Mouse (Mus musculus) embryo, embryonic 11 days (tissue): ENCODE measurements around the gene Drc7.

Source experiments
- DNase-seq: peaks from one replicate; pipeline ENCODE4 v3.0.0-alpha.2; 2015

The Drc7 gene

DNA sequence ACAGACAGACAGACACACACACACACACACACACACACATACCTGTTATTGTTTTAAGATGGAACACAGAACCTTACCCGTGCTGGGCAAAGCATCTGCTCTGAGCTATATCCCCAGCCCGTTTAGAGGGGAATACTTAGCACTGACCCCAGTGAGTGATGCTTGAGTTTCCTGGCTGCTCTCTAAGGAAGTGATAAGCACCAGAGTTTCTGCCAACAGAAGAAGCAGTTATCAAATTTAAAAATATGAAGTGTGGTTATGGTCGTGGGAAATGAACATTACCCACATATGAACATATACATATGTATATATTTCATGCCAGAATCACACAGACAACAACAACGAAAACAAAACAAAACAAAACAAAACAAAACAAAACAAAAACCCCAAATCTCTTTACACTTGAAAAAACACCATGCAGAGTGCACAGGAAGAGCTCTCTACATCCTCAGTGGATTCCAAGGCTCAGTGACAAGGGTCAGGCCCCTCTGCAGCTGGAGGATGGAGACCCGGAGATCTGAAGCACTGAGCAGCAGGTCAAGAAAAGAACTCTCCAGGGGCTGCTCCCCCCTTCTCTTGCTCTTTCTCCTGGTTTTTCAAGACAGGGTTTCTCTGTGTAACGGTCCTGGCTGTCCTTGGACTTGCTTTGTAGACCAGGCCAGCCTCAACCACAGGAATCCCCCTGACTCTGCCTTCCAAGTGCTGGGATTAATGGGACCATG, 5.1 kb downstream of the Drc7 start:
- no peak for DNase-seq

DNA sequence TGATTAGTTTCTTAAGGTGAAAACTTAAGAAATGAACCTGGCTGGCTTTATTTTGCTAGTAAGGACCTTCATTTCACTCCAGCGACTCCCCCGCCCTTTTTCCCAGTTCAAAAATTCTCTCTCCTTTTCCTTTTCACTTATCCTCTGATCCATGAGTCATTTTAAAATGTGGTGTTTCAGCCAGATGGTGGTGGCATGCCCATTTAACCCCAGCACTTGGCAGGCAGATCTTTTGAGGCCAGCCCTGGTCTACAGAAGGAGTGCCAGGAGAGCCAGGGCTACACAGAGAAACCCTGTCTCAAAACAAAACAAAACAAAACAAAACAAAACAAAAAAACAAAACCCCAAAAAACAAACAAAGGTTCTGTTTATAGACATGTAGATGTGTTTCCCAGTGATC, 9.6 kb downstream of the Drc7 start:
- no peak for DNase-seq

DNA sequence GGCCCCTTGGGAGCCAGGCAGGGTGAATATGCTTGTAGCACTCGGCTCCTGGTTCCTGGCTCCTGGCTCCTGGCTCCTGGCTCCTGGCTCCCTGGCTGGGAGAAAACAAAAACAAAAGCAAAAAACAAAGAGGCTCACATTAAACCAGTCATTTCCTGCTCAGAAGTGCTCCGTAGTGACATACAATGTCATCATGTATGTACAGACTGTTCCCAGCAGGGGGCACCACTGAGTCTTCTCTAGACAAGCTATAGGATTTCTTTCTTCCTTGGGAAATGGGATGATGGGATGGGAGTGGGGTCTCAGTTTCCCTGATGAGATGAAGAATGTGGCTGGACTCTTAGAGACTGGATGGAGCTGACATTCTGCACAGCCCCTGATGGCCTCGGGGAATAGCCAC, 12.7 kb downstream of the Drc7 start:
- DNase-seq: peak; percentile 78

DNA sequence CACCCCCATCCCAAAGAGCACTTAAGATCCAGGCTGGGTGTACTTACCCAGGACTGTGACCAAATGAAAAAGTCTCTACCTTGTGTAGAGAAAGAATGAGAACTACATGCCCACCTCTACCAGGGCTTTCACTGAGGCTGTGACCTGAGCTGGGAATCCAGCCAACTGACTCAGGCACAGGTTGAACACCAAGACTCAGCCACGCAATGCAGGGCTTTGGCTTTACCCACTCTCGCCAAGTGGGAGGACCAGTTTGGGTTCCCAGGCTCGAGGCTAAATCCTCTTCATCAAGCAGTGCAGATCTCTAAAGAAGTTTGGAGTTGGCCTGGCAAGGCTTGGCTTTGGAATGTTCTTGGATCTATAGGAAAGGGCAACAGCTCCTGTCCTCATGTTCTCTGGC, 20.6 kb downstream of the Drc7 start:
- no peak for DNase-seq

DNA sequence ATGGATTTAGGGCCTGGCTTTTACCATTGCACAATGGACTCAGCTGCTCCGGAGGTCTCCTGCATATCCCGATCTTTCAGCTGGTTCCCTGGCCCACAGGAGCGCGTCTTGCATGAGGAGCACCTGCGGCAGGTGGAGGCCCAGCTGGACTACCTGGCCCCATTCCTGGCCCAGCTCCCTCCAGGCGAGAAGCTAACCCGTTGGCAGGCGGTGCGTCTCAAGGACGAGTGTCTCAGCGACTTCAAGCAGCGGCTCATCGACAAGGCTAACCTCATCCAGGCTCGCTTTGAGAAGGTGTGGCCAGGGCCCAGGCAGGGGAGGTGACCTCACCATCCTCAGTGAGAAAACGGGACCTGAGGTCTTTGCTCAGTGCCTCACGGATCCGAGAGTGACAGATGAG, 21.2 kb downstream of the Drc7 start:
- no peak for DNase-seq

DNA sequence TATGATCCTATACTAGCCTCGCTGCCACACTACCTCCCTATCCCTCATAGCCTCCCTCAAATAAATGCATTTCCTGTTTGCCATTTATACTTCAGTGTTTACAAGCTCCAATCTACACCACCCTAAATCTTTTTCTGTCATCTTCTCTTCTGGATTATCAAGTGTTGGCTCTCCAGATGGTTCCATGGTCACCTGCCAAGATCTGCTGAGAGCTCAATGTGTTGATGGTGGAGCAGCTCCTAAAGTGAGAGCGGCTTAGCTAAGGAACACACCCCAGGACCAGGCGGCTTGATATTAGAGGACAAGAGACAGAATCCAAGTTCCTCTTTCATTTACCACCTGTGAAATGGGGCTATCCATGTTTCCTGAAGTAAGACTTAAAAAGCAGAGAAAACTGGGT, 23.2 kb downstream of the Drc7 start:
- no peak for DNase-seq

DNA sequence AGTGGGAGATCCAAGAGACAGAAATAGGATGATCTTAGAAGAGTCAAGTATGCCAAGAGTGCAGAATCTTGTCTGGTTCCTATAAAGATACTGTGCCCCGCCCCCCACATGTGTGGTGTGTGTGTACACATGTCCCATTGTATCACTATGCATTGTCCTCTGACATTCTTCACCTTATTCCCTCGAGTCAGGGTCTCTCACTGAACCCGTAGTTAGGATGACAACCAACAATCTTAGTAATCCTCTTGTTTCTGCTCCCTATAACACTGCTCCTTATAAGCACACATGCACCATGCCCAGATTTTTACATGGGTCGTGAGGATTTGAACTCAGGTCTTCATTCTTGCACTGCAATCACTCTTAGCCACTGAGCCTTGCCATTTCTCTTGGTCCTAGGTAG, 24.4 kb downstream of the Drc7 start:
- no peak for DNase-seq

DNA sequence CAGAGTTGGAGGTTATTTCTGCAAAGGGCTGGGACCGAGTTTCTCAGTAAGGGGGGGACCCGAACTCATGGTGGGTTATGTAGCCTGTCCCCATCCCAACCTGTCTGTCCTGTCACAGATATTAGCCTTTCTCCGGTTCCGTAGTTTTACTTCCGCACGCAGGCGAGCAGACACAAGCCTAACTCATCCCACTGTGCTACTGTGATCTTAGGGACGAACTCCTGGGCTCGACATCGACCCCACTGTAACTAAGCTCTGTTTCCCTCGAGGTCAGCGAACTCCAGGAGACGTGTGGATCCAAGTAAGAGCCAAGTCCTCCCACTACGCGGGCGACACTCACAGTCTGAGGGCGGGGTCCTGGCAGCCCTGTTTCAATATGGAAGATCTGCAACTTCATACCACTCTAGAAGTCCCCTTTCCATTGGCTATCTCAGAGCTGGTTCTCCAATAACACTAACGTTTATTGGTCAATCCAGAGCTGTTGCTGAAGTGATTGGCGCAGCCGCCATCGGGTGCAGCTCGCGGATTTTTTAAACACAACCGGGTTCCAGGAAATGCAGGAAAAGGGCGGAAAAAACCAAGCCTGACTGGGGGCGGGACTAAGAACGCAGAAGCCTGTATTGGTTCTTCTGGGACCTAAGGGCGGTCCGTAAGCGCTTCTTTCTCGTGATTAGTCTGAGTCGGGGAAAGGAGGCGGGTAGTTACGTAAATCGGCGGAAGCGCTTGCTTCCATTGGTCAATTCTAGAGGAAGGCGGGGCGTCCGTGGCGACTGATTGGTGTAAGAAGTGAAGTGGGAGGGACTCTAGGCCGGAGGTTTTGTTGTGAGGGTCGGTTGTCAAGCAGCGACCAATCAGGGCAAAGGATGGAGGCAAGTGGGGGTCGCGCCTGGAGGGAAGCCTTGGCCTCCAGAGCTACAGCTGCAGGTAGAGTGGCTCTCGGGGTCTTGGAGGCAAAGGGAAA, 25.8 kb downstream of the Drc7 start, which contains the start of gene Katnb1:
TSS of gene Katnb1 (plus strand) at position 806 of the 961 bp plus-strand sequence.
- DNase-seq: peak; percentile 99

DNA sequence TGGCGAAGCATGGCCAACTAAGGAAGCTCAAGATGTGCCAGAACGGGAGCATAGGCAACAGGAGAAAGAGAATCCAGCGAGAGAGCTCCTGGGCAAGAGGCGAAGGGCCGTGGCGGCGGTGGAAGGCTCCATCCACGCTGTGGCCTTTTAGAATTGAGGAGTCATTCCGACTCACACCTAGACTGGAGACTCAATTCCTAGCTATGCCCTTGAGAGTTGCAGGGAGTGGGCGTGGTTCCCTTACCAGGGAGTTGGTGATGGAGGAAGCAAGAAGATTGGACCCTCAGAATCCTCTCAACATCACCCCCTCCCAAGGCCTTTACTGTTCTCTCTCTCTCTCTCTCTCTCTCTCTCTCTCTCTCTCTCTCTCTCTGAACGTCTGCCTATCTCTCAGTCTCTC, 26.7 kb downstream of the Drc7 start:
- DNase-seq: peak; percentile 17

DNA sequence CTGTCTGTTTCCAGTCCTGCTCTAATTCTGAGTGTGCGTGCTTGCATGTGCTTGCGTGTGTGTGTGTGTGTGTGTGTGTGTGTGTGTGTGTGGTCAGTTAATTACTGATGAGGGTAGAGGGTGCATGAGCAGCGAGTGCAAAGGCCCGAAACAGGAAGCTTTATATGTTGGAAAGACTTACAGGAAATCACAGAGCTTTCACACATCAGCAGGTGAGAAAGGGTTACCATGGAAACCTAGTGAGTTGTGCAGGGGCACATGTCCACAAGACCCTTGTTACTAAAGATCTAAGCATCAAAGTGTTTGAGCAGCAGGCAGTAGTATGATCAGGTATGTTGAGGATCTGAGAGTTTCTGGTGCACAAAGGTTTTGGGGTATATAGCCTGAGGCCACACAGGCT, 29.4 kb downstream of the Drc7 start:
- no peak for DNase-seq

DNA sequence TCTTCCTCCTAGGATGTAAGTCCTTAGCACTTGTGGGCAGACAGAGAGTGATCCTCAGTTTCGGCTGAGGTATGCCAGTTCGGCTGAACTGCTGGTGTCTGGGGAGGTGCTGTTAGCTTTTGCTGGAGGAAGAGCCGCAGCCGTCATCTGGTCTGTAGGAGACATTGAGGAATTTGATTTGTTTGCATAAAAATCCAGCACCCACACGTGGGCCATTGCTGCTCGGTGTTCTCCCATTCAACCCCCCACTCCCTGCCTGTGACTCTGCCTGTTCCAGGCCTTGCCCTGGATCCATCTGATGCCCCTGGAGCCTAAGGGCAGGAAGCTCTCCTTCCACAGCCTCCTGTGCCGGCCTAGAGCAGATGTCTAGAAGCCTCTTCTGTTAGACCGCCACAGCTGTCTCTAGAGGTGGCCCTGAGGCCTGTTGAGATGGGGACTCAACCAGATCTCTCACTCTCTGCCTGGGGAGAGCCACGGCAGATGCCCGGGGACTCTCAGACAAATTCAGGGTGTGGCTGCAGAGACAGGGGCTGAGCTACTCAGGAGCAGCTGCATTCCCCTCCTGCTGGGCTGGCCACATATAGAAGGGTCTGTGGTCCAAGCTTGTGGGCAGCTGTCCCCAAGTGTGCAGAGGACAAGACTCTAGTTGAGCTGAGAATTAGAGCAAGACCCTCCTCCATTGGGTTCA, 30.0 kb downstream of the Drc7 start:
- no peak for DNase-seq

DNA sequence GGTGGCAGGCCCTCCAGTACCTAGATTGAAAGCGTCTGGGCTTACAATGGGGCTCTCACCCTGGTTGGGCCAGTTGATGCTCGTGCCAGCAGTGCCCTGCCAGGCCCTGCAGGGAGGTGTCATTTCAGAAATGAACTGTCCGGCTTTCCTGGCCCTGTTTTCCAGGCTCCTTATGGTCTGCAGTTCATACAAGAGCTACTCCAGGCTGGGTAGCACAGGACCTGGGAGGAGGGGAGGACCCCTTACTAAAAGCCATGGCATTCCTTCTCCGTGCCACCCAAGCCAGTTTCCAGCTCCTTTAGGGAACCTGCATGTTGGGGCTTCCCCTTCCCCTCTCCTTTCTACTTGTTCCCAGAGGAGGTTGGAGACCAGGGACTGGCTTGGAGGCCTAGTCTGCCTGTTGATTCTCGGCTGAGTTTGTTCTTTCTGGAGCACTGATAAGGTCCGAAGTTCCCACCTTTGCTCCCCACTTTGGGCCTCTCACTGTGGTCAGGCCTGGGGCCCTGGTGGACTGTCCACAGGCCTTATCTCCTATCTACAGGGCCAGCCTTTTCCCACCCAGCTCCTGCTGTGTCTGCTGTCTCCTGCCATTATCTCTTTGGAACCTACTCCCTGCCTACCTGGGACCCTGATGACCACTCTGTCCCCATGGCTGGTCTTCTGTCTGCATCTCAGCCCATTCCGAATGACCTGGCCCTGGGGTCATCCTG, 30.7 kb downstream of the Drc7 start:
- no peak for DNase-seq

DNA sequence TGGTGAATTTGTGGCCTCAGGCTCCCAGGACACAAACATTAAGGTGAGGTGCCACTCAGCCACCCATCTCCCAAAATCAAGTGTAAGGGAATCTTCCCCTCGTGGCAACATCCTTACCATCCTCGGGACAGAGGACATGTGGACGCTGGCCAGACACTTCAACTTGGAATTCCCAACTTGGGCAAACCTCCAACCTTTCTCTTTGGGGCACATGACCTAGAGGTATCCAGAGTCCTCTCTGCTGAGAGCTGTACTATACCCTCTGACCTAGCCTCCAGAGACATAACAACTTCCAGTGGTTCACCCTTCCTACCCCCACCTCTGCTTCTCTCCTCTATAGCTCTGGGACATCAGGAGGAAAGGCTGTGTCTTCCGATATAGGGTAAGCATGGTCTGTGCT, 38.7 kb downstream of the Drc7 start:
- no peak for DNase-seq

DNA sequence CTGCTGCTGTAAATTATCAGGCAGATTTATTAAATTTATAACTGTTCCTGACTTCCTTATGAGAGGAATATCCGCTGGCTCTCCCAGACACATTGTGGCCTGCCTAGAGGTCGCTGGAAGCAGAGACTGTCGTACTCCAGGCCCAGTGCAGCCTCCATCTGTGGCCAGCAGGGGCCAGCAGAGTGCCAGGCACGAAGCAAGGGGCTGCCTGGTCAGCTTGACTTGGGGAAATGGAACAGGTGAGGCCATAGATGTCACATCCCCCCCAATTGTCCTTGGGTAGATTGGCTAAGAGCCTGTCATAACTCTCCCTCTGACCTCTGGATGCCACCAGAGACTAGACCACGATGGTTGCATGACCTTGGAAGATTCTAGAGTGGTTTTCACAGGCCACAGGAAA, 44.1 kb downstream of the Drc7 start:
- peak; percentile 76 for DNase-seq

DNA sequence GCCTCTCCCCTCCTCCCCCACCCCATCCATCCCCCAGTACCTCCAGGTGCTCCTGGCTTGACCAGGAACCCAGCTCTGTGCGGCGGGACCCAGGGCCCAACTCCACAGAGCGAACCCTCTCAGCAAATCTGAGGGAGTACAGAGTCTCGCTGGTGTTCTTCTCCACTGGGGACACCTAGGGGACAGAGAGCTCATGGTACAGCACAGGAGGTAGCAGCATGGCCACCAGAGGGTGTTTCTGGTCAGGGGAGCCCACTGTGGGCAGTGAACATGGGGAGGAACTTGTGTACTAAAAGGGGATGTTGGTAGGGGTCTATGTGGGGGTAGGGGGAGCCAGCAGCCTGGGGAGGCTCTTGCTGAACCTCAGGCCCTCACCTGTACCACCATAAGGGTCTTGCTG, 47.1 kb downstream of the Drc7 start:
- DNase-seq: peak; percentile 9

DNA sequence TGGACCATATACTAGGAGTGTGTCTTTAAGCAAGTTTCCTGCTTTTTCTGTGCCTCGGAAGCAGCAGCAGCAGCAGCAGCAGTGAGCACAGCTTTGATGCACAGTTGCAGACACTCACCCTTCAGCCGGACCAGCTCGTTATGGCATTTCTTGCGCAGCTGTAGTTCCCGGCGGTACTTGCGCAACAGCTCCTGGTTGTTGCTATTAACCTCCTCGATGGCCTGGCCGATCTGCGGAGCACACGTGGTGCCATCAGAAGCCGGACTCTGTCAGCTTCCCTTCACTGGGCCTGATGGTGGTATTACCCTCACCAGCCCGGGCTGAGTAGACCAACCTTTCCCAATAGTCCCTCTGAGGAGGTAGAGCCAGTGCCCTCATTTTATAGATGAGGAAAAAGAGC, 52.4 kb downstream of the Drc7 start:
- no peak for DNase-seq

DNA sequence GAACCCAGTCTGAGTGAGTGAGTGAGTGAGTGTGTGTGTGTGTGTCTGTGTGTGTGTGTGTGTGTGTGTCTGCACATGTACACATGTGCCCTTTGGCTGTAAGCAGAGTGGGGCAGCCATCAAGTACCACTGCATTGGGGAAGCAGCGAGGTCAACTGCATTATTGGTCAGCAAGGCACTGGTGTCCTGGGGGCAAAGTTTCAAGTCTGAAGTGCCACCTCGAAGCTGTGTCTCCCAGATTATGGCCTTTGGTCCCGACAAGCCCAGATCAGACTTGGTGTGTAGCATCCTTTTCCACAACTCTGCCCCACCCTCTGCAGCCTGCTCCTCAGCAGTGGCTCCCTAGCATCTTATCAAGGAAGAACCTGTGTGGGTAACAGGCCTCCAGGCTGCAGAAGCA, 57.7 kb downstream of the Drc7 start:
- DNase-seq: no peak

DNA sequence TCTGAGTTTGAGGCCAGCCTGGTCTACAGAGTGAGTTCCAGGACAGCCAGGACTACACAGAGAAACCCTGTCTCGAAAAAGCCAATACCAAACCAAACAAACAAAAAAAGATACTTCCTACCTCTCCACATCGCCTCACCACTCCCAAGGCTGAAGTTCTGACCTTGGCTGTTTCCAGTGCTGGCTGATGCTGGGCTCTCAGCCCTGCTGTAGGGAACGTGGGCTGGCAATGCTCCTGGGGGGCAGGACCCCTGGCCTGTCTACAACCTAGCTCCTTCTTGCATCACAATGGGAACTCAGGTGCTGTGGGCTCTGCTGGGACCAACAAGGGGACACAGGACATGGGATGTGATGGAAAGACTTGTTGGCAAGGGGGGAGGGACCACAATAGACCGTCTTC, 58.2 kb downstream of the Drc7 start:
- DNase-seq: no peak

DNA sequence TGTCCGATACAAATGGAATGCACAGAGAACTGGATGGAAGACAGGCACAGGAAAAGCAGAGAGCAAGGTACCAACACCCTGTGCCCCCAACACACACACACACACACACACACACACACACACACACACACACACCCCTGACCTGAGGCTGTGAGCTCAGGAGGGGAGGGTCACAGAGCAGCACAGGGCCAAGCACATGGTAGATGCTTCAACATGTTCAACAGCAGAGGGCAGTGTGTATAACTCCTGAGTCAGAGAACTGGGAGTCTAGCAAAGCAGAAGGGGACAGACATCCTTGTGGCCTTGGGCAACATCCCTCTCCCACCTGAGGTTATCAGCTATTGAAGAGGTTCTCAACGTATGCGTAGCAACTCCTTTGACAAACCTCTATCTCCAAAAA, 58.8 kb downstream of the Drc7 start:
- DNase-seq: peak; percentile 80

DNA sequence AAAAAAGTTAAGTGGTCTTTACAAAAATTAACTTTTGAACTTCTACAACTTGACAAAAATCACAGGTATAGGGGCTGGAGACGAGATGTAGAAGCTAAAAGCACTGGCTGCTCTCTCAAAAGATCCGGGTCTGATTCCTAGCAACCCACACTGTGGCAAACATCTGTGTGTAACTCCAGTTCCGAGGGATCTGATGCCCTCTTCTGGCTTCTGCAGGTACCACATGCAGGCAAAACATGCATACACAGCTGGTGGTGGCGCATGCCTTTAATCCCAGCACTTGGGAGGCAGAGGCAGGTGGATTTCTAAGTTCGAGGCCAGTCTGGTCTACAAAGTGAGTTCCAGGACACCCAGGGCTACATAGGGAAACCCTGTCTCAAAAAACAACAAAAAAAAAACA, 68.6 kb downstream of the Drc7 start:
- DNase-seq: no peak

DNA sequence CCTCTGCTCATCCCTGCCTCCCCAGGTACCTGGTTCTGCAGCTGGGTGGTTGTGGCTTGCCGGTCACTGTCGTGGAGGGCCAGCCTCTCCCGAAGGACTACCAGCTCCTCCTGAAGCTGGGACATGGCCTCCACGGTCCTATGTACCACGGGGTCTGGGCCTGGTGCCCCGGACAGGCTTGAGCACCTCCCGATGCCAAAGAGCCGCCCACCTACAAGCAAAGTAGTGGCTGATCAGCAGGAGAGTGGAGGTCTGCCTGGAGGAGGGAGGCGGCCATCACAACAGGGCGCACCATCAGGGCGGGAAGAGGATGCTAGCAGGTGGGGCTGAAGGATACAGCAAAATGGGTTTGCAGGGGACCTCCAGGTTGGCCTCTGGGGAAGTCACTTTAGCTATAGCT, 71.6 kb downstream of the Drc7 start:
- no peak for DNase-seq

DNA sequence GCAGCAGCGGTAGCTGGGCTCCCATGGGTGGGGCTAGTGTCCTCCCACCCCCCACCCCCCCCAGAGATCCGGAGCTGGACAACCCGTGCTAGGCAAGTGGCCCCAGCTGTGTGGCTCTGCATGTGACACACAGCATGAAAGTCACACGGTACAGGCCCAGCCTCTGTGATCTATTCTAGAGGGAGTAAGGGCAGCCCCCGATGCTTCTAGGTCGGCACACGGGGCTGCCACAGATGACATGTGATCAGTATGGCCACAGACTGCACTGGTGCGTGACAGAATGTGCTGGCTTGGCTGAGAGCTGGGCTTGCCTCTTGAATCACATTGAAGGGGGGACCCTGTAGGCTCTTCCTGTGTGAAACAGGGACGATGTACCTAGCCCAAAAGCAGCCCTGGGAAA, 72.8 kb downstream of the Drc7 start:
- DNase-seq: no peak
